Mouse (Mus musculus) R1 (cell line): ENCODE measurements around the gene Bphl.

ENCODE experiments used
- DNase-seq: peaks from one replicate; pipeline ENCODE4 v3.0.0-alpha.2; 2018; ENCODE audit warnings: low read depth, low spot score

Bphl gene

GRCm38 (mm10) chr13:34120536-34120935, 83.1 kb downstream of the Bphl start:
- DNase-seq: no peak
